Mouse (Mus musculus): ENCODE measurements around the gene Nemp1.
"Not testable (repeated sequence)": the region's sequence is repeated elsewhere in the genome, so short reads cannot be mapped to it uniquely, and the experiment has no call there.

Gene Nemp1

DNA sequence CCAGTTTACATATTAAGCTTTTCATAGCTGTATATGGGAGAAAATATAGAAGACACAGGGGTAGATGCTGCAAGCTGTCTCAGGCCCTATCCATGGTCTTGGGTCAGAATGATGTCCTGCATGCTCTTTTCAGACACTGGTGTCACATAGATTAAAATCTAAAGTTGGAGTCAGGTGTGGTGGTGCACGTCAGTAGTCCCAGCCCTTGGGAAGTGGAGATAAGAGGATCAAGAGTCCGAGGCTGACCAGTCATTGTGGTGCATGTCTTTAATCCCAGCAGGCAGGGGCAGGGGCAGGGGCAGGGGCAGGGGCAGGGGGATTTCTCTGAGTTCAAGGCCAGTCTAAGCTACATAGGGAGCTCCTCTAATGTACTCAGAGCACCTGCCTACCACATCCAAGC lies 20.9 kb upstream of the Nemp1 start:
- DNase-seq (ENCODE audit: low read depth), result no peak

DNA sequence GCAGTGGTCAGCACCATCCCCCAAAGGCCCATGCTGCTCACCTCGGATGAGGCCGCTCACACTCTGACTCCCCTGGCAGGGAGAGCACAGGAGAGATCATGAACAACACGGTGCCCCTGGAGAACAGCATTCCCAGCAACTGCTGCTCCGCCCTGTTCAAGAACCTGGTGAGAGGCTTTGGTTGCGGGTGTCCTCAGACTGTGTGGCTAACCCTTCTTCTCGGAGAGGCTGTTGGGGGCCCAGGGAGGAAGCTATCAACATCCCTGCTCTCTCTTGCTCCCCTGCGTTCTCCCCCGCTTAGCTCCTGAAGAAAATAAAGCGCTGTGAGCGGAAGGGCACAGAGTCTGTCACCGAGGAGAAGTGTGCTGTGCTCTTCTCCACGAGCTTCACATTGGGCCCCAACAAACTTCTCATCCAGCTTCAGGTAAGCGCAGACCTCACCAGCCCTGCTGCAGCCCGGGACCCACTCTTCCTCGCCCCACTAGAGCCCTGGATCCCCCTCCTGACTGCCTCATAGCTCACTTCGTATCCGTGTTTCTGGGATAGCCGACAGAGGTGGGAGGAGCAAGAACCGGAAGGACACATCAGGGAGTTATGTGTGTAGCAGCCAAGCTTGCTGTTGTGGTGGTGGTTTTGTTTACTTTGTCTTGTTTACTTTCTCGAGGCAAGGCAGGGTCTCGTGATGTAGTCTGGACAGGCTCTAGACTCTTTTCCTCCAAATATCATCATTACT lies 13.6 kb upstream of the Nemp1 start:
- DNase-seq (ENCODE audit: low read depth), result no peak

DNA sequence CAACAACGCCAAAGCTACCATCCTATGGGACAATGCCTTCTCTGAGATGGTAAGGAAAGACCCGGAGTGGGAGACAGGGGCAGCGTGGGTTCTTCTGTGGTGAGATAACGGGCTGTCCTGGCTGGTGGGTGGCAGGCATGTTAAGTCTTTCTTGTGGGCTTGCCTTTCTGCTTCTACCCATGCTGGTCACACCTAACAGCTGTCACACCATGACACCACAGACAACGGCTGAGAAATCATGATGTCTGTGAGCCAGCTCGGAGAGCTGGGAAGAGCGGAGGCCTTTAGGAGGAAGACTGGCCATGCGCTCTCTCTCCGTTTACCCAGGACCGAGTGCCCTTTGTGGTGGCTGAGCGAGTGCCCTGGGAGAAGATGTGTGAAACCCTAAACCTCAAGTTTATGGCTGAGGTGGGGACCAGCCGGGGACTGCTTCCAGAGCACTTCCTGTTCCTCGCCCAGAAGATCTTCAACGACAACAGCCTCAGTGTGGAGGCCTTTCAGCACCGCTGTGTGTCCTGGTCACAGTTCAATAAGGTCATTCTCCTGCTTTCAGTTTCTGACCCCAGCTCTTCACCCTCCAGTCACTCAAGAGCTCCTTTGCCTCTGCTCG lies 11.6 kb upstream of the Nemp1 start:
- no peak for DNase-seq (ENCODE audit: low read depth)

DNA sequence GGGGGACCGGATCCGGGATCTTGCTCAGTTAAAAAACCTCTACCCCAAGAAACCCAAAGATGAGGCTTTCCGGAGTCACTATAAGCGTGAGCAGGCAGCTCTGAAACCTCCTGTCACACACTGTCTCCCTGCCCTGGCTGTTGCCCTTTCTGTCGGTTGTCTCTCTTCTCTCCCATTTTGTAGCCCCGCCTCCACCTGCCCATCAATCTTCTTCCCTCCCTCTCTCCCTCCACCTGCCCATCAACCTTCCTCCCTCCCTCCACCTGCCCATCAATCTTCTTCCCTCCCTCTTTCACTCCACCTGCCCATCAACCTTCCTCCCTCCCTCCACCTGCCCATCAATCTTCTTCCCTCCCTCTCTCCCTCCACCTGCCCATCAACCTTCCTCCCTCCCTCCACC lies 9.1 kb upstream of the Nemp1 start:
- DNase-seq (ENCODE audit: low read depth), result not testable (repeated sequence)

DNA sequence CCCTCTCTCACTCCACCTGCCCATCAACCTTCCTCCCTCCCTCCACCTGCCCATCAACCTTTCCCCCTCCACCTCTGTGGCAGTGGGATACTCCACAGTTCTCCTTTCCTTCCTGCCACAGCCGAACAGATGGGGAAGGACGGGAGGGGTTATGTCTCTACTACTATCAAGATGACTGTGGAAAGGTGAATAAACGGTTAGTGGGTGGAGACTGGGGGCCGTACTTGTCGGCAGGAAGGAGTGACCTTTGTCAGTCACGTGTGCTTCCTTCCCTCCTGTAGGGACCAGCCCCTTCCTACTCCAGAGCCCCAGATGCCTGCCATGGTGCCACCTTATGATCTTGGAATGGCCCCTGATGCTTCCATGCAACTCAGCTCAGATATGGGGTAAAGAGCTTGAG lies 8.6 kb upstream of the Nemp1 start:
- DNase-seq (ENCODE audit: low read depth), result no peak

DNA sequence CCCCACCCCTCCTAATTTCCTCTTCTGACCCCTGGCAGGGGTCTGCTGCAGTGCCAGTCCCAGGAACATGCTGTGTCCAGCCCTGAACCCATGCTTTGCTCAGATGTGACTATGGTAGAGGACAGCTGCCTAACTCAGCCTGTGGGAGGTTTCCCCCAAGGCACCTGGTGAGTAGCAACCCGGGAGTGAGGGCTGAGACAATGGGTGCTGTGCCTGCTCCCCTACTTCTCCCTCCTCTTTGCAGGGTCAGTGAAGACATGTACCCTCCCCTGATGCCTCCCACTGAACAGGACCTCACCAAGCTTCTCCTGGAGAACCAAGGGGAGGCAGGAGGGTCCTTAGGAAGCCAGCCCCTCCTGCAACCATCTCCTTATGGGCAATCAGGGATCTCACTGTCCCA lies 7.2 kb upstream of the Nemp1 start:
- DNase-seq (ENCODE audit: low read depth), result no peak

DNA sequence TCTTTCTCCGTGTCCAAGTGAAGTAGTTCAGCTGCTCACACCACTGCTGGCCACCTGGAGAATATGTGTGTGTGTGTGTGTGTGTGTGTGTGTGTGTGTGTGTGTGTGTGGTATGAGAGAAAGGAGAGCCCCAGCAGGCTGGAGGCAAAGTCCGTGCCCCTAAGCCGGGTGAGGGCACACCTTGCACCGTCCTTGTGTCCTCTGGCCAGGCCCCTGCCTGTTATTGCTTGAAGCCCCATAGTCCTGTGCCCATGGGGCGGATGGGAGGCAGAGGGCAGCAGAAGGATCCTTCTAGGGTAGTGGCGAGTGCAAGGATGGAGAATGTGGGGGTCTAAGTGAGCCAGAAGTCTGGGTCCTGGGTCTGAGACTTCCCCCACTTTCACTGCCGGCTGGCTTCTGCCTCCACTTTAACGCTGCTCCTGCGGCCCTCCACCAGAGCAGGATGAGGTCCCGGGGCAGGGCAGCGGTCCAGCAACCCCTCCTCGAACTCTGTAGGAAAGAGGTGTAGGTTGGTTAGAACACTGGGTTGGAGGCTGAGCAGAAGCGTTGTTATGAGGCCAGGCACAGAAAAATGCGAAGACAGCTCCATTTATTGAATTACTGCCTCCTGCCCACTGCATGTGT lies 5.3 kb upstream of the Nemp1 start:
- DNase-seq (ENCODE audit: low read depth), result no peak

DNA sequence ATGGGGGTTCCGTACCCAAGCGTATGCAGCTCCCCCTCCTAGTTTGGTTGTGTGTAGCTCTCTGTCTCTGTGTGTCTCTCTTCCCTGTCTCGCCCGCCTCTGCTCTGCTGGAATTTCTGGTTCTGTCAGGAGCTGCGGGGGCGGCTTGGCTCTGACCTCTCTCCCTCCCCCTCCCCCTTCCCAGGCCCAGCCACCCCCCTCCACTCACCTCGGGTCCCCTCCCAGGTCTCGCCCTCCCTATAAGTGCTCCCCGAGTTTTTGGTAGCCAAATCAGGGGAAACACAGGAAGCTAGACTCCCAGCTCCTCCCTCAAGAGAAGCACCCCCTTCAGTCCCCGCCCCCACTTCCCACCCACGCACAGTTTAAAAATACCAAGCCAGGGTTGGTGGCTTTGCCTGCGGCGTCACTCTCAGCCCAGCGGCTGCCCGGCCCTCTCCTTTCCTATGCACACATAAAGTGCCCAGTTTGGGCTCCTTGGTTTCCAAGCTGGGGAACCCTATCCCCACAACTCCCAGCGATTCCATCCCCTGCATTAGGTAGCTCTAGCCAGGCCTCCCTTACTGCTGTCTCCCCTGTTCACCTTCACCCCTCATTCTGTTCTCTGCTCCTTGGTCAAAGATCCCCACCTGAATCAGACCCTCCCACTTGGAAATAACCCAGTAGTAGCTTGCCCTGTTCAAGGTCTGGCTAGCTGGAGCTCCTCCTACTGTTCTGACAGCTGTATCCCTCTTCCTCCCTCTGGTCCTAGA lies 4.6 kb upstream of the Nemp1 start:
- DNase-seq (ENCODE audit: low read depth), result peak; percentile 49

DNA sequence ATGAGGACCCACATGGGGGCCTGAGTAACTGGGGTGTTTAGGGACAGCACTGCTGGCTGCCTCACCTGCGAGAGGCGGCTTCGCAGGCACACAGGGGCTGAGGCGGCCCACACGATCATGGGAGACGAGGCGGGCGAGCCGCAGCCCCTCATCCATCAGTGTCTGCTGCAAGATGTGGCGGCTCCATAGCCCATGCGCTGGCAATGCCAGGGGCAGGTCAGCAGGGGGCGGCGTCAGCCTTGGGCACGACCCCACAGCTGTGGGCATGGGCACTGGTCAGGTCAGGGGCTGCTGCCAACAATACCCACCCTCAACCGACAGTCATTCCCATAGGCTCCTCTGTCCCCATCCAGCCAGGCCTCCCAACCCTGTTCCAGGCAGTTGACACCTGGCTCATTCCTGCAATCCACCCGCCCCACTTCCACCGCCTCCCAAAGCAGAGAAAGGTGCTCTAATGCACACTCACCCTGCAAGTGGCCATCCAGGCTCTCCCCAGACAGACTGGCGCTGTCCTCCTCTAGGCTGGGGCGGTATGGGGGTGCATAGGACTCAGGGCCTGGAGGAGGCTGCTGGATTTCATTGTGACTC lies 3.9 kb upstream of the Nemp1 start:
- no peak for DNase-seq (ENCODE audit: low read depth)

DNA sequence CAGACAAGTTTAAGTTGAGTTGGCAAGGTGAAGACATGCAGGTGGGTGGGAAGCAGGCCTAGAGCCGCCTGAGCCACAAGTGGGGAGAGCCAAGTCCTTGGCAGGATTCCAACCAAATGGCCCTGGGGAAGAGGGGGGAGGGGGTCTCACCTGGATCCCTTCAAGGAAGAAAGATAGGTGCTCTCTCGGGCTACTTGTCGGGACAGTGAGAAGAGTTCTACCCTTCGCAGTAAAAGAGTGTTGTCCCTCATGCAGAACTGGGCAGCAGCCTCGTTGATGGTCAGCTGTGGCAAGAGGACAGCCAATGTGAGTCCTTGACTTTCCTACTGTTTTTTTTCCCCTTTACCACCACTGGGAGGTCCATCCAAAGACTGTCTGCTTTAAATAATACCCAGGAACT lies 3.1 kb upstream of the Nemp1 start:
- DNase-seq (ENCODE audit: low read depth), result no peak

DNA sequence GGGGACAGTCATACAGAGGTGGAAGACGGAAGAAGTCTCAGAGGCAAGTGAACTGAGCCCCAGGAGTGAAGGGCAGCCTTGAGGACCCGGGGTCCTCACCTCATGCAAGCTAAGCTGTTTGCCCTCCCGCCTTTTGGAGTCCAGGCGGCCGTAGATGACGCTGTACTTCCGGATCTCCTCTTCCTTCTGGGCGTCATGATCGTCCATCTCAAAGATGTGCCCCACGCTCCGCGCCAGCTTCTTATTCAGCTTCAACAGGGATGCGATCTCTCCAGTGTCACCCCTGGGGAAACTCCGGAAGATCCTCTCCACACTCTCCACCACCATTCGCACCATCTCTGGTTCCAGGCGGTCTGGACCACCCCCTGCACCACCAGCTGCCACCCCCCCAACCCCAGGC lies 2.5 kb upstream of the Nemp1 start:
- no peak for DNase-seq (ENCODE audit: low read depth)

DNA sequence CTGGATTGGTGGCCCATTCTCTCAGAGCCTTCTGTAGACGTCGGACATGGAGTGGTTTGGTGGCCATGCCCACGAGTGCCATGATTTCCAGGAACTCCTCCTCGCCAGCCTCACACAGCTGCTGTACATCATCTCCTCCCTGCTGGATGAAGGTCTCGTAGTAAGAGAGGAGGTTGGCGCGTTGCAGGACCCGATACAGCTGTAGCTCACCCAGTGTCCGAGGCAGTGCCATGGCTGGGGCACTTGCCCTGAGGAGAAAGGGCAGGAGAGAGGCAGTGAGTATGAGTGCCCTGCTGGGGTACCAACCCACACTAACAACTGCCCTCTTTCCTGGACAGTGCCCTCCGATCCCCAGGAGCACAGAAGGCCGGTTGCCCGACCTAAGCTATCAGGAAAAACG lies 1.8 kb upstream of the Nemp1 start:
- DNase-seq (ENCODE audit: low read depth), result no peak

DNA sequence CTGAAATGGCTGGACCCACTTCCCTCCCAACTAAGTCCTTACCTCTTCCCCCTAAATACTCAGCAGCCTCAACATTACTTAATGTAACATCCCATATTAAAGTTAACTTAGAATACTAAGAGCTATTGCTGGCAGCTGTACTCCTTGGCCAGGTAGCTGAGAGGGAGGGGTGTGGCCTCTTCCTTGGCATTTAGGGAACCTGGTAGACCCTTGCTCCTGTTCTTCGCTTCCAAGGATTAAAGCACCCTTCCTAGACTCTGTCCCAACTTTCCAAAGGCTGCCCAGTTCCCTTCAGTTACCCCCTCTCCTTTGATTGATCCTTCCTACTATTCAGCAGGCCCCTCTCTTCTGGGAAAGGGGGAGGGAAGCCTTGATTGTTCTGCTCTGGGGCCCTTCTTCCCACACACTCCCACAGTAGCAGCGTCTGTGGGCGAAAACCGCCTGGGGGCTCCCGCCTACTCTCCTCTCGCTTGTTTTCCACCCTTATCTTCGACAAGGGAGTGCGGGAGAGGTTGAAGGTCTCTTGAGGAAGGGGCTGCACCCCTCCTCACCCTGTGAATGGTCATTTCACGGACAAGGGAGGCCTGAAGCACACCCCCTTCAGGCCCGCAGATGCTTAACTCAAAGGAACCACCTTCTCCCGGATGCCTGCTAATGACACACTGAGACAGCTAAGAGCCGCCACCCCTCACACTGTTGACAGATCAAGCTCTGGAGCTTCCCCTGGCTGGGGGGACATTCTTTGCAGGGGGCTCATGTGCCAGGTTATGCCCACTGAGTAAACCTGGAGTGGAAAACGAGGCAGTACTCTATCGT lies 1.1 kb upstream of the Nemp1 start:
- DNase-seq (ENCODE audit: low read depth), result no peak

DNA sequence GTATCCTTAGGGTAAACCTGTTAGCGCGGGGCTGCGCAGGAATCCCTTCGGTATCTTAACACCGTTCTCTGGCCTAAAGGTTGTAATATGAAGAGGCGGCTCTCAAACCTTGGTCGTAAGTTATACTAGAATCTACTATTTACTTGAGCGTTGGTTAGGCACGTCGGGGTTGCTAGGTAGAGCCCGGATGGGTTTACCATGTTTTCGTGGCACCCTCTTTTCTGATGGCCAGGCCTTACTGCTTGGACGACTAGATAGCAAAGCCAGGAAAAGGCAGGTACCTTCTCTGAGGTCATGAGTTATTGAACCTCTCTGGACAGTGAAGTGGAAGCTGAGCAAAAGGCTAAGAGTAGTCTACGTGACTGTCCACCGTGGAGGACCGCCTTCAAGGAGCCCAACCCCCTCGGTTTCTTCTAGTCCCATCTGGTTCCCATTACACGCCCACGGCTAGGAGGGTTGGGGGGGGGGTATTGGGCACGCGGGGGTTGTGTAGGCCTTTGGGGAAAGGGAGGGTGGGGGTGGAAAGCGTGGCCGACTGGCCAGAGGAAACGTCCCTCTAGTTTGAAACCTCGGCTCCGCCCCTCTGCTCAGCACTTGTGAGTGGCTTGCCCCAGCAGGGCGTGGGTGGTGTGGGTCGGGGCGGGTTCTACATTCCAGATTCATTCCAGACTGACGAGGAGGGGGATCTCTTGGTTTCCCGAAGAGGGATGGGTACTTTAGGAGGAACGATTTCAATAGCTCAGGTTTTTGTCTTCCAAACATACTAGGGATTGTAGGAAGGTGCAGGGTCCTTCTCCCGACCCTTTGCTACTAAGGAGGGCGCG lies 780 bp downstream of the Nemp1 start:
- DNase-seq (ENCODE audit: low read depth), result peak; percentile 97

DNA sequence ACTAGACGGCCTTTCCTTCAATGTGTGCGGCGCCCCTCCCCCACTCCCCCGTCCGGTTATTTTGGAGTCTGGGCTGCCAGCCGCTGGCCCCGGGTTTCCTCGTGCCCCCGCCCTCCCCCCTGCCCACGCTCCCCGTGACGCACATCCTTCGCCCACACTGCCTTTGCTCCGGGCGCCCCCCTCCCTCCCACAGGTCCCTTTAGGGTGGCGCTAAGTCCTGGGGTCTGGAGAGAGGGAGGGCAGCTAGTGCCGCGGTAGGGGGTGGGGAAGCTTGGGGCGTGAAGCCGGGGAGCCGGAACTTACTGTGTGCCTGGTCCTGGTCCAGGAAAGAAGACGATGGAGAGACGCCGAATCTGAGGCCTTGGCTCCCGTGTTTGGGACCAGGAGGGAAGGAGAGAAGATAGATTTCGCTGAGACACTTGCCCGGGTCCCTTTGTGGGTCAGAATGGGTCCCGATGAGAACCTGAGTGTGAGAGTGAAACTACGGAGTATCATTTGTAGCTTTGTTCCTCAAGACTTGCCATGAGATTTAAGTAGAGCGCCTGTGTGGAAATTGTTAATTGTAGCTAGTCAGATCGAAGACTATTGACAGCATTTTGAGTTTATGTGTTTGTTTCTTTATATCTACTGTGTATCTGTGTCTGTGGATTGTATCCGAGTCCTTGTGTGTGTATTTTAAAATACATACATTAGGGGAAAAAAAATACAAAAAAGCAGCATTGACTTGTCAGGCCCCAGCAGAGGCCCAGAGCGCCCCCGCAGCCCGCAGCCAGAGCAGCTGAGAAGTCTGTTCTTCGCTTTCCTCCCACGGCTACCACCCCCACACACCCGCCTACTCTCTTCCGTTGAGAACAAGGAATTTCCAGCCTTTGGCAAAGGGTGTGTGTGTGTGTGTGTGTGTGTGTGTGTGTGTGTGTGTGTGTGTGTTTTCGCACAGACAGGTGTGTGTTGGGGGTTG lies 1.7 kb downstream of the Nemp1 start, which contains the start of gene Nab2:
Gene Nab2 (minus strand): TSS at position 476 of the 958 bp plus-strand sequence.
- peak; percentile 77 for DNase-seq (ENCODE audit: low read depth)

DNA sequence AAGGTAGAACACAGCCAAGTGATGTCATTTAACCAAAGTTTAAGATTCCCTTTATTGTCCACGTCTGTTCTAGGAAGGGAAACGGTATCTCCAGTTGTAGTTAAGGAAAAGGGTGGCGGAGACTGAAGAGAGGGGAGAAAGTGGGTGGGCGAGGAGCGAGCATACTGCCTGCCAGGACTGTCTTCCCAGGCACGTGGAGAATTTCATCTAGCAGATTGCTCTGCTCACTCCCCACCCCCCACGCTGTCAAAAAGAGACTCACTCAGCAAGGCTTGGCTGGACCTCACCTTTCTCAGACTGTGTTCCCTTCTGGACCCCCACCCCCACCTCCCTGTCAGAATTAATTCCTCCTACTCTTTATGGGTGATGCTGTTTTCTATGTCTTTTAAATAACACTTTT lies 2.5 kb downstream of the Nemp1 start:
- no peak for DNase-seq (ENCODE audit: low read depth)

DNA sequence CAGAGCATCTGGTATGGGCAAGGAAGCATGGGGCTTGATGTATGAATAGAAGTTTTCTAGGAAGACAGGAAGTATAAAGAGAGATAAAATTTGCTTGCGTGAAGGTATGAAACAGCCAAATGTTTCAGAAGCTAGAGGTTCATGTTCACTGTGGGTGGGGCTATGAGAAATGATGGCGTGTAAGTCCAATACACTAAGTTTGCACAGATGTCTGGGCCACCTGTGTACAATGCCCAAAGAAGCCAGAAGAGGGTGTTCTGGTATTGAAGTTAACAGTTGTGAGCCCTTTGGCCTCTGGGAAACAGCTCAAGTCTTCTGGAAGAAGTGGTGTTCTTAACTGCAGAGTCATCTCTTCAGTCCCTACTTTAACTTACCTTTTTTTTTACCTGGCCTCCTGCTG lies 3.5 kb downstream of the Nemp1 start:
- no peak for DNase-seq (ENCODE audit: low read depth)

DNA sequence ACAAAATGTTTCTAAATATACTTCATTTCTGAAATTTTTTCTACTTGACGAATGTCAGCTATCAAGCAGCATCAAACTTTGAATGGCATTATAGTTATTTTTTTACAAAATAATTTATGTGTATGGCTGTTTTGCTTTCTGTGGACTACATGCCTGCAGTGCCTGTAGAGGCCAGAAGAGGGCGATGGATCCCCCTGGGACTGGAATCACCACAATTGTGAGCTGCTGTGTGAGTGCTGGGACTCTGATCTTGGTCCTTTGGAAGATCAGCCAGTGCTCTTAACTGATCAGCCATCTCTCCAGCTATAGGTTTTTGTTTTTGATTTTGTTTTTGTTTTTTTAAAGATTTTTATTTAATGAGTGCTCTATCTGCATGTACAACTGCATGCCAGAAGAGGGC lies 4.6 kb downstream of the Nemp1 start:
- DNase-seq (ENCODE audit: low read depth), result no peak

DNA sequence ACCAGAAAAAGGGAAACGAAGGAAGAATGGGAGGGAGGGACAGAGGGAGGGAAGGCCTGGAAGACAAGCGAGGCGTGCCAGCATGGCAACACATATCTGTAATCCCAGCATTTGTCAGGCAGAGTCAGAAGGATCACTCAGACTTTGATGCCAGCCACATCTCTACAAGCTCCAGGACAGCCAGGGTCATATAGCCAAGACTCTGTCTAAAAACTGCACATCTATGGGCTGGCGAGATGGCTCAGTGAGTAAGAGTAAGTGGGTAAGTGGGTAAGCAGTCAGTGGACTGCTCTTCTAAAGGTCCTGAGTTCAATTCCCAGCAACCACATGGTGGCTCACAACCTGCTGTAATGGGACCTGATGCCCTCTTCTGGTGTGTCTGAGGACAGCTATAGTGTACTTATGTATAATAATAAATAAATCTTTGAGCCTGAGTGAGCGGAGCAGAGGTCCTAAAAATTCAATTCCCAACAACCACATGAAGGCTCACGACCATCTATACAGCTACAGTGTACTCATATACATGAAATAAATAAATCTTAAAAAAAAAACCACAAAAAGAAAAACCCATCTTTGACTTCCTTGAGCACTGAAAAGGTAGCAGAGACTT lies 7.5 kb downstream of the Nemp1 start:
- no peak for DNase-seq (ENCODE audit: low read depth)

Measured in fibroblast of lung, adult 2 months (primary cell).